Mouse (Mus musculus) central nervous system, embryonic 11.5 days (tissue): Measurements from ENCODE around the gene Gm31371. TPM values are rescaled to one million over a fixed set of nuclear protein-coding genes. Genes with fewer than 3 reads are reported as not detected.

Experiments used
- polyA plus RNA-seq: library from polyadenylated mRNA; depleted of rRNA; stranded (reverse); fragments of >200 nt; gene quantifications from 2 replicates; pipeline ENCODE4 v1.2.3, GENCODE M21; 2012; rRNA removed

Gm31371 gene
- polyA plus RNA-seq = not detected in 2 replicates

DNA sequence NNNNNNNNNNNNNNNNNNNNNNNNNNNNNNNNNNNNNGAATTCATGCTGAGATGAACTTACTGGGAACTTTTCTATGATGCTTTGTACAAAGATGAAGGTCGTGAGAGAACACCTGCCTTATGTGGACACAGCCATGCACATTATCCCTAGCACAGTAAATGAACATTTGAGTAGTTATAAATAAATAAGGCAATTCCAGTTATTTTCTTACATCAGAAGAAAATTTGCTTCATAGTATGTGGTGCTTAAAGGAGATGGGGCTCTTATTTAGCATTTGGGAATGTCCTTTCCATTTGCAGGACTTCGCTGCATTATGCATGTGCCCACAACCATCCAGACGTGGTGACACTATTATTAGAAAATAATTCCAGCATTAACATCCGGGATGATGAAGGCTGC is at the start of gene Gm31371:
Gm31371 (plus strand) TSS at position 301 of the 400 bp plus-strand sequence.

Other genes with a start within 250 kb of the Gm31371 start
- not detected in 2 replicates for gene 4930467E23Rik, start 173.8 kb upstream of the Gm31371 start, polyA plus RNA-seq